Mouse (Mus musculus) kidney, postnatal 25 days (tissue): Measurements from ENCODE around the gene Cnn3.

Source experiments
- DNase-seq, 2 experiments: peaks; one replicate each; pipeline ENCODE4 v3.0.0; 2021; ENCODE audit warnings: mixed read lengths in 2 of 2

Cnn3 gene

DNA sequence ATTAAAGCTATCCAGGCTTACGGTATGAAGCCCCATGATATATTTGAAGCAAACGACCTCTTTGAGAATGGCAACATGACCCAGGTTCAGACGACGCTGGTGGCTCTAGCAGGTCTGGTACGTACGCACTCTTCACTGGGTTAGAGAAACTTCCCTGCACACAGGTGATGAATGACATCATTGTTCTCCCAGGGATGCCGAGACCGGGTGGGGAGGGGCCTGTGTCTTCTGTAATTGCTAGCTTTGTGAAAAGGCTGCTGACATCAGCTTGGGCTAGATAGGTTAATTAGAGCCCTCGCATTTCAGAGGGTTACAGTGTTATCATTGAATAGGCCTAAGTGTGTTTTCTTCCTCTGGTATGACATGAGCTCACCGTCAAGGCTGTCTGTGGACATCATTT lies 25.1 kb downstream of the Cnn3 start:
- DNase-seq: no peak

DNA sequence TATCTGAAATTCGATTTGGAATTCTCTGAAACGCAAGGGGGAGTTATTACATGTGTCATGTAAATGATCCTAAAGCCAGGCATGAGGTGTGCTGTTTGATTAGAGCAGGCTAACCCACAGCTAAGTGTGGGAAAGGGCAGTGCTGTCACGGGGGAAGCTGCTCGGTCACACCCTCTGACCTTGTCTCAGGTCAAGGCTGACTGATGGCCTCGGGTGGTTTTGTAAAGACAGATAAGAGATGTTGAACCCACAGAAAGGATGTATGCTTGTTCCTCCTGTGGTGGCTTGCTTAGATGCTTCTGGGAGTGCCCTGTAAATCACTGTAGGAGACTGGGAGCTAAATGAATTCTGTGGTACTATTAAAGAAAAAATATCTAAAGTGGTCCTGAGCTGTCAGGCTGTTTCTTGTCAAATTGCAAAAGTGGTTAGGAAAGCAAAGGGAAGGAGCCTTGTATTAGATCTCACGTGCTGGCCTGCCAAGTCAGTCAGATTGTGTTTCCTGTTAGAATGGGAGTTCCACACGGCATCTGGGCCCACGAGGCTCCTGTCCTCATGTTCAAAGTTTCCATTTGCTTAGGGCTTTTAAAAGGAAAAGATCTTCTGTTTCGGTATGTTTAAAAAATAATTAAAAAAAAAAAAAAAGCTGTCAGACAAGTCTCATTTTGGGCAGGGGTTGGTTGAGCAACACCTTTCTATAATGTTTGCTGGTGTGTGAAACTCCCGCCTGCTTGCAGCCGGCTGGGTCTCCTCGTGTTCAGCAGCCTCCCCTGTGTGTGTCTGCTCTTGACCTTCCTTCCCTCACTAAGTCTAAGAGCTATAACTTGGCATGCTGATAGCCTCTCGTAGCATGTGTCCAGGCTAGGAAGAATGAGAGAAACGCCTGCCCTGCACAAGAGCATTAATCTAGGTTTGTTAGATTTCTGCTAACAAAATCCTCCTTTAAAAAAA lies 32.5 kb downstream of the Cnn3 start:
- DNase-seq: no peak

DNA sequence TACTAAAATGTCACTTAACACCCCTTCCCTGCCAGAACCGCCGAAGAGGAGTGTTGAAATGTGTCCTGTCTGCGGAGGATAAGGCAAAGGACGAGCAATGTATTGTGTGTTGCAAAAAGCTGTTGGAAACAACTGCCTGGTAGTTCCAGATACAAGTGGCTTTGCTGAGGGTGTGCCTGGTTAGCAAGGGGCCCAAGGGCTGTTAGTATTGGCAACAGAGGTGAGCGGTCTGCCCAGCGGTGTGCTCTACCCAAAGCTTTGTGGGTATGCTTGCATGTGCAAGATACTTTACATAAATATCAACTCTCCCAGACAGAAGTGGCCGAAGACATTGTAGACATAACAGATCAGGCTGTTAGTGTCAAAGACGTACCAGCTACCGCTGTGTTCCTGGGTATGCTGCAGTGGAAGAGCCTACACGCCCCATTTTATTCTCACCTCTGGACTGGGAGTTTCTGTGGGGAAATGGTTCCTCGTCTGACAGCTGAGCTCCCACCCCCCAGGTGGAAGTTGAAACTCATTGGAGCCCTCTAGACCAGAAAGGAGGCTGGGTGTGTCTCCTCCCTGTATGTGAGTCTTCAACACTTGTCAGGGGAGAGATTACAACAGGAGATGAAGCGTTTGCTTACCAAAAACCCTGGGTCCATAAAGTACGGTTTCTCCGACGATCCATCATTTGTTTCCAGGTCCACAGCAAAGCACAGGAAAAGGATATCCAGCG lies 34.3 kb downstream of the Cnn3 start:
- no peak for DNase-seq

DNA sequence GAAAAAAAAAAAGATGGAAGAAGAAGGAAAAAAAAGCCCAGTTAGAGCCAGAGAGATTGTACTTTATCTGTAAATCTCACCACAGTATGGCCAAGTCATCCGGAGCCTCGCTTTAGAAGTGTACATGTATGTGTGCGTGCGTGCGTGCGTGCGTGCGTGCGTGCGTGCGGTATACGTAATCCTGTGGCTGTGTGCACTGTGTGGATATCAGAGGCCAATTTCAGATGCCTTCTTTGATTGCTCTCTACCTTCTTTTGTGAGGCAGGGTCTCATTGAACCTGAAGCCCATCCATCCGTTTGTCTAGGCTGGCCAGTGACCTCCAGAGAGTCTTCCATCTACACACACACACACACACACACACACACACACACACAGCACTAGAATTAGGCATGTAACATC lies 35.2 kb downstream of the Cnn3 start:
- no peak for DNase-seq

DNA sequence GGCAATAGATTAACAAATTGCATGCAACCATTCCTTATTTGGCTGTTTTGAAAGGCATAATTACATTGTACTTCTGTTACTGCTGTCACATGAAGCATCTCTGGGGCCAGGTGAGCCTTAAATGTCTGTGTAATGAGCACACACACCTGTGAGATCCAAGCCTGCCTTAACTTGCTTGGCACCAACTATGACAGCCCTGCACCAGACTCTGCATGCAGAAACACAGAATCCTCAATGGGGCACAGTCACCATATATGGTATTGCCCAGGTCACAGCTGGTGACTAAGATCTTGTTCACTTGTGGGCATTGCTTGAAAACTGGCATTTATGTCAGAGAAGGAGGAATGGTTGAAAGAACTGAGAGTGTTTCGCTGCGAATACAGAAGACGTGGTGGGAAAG lies 36.5 kb downstream of the Cnn3 start:
- no peak for DNase-seq

DNA sequence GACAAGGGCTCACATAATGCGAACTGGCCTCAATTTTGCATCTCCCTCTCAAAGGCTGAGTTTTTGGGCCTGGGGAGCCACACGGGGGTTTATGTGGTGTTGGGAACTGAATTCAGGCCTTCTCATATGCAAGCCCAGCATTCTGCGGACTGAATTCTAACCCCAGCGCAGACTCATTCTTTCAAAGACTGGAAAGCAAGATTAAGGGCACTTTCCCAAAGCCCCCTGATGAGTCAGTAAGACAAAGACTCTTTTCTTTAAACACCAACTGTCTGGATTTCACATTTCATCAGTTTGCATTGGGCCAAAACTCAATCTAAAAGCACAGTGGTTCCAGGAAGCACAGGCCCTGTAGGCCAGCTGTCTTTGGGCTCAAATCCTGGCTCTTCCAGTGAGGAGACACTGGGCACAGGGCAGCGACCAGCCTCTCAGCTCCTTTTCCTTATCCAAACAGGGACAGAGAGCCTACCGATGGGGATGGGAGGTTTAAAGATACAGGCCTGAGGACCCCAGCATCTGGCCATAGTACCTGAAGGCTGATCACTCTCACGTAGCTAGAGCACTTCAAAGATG lies 38.5 kb downstream of the Cnn3 start:
- no peak for DNase-seq

DNA sequence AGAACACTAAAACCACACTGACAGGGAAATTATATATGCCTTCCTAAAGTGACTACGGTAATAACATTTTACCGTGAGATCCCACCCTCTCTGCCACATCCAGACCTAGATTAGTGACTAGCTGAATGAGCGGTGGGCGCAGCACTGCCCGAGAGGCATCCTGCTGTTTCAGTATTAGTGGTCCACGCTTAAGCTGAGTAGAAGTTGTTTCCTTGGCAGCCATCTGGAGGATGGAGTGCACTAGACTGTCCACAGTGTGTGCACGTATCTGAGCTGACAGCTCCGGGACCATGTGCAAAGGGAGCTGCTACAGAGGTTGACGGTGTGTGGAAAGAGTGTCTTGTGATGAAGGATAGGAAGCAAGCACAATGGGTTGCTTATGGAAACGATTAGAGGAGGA lies 39.5 kb downstream of the Cnn3 start:
- no peak for DNase-seq

DNA sequence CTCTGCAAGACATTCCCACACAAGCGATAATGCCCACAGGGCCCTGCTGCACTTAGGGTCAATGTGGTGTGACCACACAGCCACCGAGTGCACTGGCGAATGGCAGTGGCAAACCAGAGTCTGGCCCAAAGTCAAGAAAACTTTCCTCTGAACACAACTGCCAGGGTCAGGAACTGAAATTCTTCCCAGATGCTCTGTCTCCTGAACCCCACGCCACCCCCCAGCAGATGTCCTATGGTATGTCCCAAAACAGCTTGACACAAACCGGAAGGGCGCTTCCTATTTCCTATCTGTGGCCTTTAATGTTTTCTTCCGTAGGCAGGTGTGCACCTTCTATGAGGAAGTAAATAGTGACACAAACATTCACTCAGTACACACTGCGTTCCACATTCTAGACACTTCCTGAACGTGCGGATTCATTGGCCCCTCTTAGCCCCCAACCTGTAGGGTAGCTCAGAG lies 40.8 kb downstream of the Cnn3 start:
- peak; percentile 35 to 61 for DNase-seq

DNA sequence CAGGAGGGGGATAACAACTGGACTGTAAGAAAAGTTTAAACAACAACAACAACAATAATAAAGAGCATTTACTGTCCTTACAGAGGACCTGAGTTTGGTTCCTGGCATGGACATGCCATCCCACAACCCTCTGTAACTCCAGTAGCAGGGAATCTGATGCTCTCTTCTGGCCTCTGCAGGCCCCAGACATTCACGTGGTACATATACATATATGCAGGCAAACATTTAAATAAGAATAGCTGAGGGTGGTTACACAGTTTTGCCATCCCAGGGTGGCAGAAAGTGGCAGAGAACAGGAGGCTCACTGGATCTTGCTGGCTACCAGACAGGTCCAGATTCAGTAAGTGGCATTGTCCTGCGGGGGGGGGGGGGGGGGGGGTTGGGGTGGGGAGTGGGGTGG lies 41.8 kb downstream of the Cnn3 start:
- DNase-seq: no peak

DNA sequence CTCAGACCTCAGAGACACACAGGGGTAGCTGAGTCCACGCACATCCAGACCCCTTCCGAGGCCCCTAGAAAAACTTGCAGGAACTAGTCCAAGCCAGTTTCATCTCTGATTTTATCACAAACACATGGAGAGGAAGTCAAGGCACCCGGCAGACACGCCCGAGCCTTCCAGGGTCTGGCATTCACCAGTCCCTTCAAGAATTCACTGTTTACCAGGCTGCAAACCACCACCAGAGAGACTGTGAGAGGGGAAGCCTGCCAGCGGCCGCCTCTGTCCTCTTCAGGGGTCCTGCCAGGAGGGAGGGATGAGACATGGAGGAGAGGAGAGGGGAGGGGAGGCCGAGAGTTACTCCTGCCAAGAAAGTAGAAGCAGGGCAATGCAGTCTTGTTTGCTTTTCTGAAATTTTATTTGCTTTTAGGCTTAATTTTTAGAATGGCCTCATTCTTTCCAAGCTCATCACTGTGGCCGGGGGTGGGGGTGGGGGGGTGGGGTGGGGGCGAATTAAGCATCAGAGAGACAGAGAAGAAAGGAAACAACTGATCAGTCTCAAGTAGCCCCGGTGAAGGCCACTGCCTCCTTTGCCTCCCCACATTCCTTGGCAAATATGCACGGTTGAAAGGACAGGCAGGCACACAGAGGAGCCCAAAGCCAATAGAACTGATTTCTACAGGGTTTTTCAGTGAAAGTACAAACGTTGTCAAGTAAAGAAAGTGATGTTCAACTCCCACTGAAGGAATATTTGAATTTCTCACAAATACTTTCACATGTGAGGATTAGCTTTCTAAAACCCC lies 43.1 kb downstream of the Cnn3 start:
- peak in 1 of 2 experiments; percentile 54 for DNase-seq

DNA sequence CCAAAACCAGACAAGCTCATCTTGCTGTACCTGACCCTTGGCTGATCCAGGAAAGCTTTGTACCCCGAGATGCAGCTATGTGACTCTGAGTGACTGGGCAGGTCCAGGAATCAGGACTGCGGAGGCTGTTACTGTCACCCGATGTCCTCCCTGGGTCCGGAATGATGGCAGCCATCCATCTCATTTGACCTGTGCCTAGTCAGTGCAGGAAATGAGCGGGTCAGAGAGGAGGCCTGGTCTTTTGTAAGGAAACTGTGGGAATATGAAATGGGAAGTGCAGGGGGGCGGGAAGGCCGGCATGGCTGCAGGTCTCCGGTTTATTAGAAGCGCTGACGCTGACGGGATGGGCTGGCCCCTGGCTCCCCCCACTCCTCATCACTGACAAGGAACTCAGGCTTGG lies 45.4 kb downstream of the Cnn3 start:
- DNase-seq: peak; percentile 48 to 72

DNA sequence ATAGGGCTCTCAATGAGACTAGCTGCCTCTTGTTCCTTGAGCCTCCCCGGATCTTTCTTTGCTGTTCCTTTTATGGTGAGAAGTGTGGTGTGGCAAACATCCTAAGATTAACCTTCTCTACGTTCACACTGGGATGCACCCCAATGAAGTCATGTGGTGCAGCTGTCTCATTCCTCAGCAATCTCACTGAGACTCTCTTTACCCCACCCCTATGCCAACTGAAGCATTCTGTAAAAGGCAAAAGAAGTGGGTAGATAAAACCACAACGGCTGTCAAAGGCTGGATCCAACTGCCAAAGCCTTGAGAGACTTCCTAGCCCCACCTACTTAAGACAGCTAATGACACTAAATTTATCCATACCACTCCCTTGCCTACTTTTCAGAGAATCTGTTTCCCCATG lies 48.4 kb downstream of the Cnn3 start:
- no peak for DNase-seq

DNA sequence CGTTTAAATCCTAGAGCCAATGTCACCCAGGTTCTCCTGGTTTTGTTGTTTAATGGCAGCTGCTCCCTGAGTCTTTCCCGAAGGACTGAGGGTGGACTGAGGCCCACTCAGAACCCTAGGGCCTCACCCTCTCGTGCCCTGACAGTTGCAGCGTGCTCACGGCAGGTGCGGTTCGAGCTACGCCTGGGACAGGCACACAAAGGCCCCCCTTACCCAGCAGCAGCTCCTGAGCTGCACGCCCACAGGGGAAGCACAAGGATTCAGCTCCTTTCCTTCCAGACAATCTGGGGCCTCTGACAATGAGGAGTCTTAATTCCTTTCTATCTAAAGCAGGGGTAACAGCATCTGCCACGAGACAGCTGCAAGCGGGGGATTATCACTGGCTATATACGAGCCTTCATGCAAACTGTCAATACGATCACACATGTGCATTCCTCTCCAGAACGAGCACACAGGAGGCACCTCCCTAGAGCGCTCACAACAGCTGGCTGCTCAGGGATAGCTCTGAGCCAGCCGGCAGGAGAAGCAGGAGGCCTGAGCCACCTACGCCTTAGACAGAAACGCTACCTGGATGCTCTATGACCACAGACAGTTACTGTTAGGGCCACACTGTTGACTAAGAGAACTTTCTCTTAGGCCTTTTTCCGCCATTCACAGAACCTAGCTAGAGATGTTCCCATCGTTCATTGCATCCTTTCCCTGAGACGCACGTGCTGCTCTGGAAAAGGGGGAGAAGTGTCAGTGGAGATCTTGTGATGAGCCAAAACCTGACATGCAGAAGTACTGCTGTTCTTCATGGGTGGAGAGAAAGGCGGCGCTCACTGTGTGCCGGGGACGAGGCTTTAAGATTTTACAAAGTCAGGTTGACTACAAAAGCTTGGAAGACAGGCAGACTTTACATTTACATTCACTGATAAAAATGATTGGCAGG lies 54.0 kb downstream of the Cnn3 start:
- no peak for DNase-seq

DNA sequence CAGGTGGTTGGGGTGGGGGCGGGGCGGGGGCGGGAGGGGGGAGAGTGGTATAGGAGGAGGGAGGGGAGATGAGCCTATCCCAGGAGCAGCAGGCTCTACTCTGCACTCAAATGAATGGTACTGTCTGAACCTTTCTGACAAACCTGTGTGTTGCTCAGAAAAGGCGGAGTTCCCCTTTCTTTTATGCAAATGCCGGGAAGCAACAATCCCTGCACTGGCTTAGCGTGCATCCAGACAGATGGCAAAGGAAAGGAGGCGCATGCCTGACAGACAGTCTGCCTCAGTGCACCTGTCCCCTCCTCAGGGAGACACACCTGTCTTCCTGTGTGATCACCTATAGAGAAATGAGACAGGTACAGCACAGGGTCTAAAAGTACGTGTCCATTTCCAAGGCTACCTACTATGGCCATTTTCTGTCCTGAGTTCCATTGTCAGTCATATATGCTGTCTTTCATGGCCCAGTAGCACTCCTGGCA lies 54.7 kb downstream of the Cnn3 start:
- DNase-seq: no peak

DNA sequence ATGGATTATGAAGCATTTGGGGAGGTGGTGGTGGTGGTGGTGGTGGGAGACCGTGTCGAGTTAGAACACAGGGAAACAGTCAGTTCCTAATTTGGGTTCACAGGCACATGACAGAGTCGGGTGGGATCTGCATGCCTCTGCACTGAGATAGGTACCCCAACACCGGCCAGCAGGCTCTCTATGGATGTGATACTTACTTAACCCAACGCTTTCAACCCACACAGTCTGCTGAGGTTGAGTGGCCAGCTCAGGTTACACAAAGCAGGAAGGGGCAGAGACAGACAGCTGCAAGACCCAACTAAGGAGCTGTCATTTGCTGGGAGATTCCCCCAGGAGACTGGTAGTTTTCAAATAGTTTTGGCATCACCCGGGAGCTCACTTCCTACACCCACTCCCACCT lies 55.3 kb downstream of the Cnn3 start:
- no peak for DNase-seq

DNA sequence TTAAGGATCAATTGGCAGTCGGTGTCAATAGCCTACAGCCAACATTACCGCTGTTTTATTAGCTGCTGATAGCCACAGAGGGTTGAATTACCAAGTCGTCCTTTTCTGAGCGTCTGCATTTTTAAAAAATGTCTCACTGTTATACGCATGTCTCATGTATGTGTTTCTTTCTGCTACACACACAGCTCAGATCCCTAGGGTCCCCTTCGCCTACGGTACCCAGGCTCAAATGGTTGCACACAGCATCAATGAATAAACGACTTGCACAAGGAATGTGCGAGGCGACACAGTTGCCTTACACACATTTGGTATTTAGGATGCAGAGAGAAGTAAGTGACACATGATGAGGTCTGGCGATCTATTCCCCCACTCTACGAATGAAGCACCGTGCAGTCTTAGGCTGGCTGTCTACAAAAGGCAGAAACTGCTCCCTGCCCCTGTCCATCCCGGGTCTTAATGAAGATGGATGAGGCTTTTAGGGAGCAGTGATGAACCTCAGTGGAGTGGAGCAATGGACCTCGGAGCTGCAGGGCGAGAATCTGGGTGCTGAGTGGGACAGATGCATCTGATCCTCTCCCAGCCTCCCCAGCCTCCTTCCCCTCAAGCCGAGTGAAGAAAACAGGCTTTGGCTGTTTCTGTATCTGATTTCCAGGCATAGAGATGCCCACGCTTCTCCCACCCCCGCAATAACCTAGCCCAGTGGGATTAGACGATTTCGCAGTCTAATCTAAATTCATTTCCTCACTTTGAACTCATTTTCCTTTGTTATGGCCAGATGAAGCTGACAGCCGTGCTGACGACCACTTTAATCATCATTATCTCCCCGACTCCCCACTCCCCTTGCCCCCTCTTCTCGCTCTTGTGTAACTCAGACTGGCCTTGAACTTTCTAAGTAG lies 57.2 kb downstream of the Cnn3 start:
- DNase-seq: no peak

DNA sequence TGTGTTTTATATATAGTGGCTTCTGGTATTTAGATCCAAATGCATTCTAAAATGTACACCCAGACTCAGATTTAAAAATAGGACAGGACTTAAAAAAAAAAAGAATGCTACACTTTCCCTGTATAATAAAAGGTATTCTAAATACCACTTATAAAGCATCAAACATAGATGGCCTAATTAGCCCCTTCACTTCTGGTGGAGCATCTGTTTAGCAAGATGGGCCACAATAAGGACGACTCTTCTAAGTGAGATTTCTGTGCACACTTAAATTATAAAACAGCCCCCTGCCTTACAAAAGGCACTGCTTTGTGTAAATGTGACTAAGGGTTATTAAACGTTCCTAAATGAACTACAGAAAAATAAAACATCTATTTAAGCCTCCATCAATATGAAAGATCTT lies 58.9 kb downstream of the Cnn3 start:
- no peak for DNase-seq

DNA sequence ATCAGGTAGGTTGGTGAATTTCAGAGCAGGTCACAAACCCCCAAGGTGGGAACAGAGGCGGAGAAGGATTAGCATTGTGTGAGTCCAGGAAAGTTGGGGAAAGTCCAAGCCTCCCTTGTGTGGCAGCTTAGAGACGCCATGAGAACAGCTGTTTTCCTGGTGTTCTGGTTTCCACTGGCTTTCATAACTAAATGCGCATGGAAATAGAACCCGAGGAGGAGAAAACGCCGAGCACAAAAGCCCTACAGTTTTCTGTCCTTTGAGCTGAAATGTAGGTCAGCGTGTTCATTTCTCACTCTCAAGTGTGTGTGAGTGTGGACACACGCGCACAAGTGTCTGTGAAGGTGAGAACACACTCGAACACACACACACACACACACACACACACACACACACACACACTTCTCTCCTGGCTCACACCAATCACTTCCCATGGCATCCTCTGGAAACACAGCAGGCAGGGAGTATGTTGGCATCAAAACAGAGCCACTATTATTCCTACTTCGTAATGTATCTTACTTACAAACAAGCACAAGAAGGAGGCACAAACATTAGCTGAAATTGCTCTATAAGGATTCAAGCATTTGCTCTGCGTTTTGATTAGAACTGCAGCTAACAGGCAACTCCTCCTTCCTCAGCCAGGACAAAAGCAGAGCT lies 63.3 kb downstream of the Cnn3 start:
- DNase-seq: peak; percentile 16 to 47

DNA sequence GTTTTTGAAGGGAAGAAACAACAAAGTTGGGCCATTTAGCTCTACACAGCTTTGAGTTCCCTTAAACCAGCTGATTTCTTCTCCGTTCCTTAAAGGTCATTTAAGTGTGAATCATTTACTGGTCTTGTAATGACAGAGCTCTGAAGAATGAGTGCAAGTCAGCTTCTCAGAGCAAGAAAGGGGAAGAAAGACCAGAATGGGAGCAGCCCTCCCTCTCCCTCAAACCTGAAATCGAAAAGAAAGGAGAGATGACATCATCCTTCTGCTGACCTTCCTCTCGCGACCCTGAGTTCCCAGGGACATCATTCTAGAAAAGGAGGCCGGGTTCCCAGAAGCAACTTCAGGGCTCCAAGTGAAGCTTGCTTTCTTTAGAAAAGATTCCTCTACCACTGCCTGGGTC lies 64.6 kb downstream of the Cnn3 start:
- no peak for DNase-seq

DNA sequence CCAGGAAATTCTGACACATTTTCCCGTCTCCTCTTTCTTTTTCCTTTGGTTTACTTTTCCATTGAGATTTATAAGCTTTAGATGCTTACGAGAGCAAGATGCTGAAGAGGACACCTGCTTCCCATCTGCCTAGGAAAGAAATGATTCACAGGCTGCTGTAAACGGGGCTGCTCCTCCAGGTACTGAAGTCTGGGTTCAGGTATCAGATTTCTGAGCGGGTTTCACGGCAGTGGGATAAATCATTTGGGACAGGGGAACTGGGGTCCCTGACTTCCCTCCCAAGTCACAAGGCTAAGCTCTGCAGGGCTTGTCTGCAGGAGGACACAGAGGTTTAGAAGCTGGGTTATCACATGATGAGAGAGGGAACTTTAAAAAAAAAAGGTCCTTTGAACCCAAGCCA lies 65.7 kb downstream of the Cnn3 start:
- DNase-seq: no peak
